Mouse (Mus musculus) urinary bladder, adult 2 months (tissue): ENCODE data around the gene Rbp3. TPM values are rescaled to one million over a fixed set of nuclear protein-coding genes. Genes with fewer than 3 reads are reported as not detected.

Experiments used
- DNase-seq: peaks from one replicate; pipeline ENCODE4 v3.0.0; 2022; ENCODE audit warnings: low spot score
- polyA plus RNA-seq: library from polyadenylated mRNA; depleted of rRNA; stranded (reverse); fragments of >200 nt; gene quantifications from 2 replicates; pipeline ENCODE4 v1.2.3, GENCODE M21; 2012; rRNA removed

The Rbp3 gene
- not detected in 2 replicates for polyA plus RNA-seq

- no peak for DNase-seq
Measured at GRCm38 (mm10) chr14:33953761-33954160, at the start of gene Rbp3. Gene Rbp3, plus strand, starts transcription at chr14:33954003.

GRCm38 (mm10) chr14:33904851-33905250 lies 49.0 kb upstream of the Rbp3 start:
- DNase-seq: no peak

GRCm38 (mm10) chr14:33913727-33914126 lies 40.1 kb upstream of the Rbp3 start:
- no peak for DNase-seq

- no peak for DNase-seq
Measured at GRCm38 (mm10) chr14:33914206-33914605, 39.6 kb upstream of the Rbp3 start.

- no peak for DNase-seq
Measured at GRCm38 (mm10) chr14:33920727-33921559, 32.9 kb upstream of the Rbp3 start.

GRCm38 (mm10) chr14:33922771-33923167 lies 31.0 kb upstream of the Rbp3 start:
- no peak for DNase-seq

- DNase-seq: no peak
Measured at GRCm38 (mm10) chr14:33923168-33924070, 30.4 kb upstream of the Rbp3 start, which contains the start of gene Gdf10. Gene Gdf10, plus strand, starts transcription at chr14:33923587.

GRCm38 (mm10) chr14:33931853-33932252 lies 21.9 kb upstream of the Rbp3 start:
- no peak for DNase-seq

GRCm38 (mm10) chr14:33932935-33933703 lies 20.7 kb upstream of the Rbp3 start:
- DNase-seq: no peak

- no peak for DNase-seq
Measured at GRCm38 (mm10) chr14:33933778-33934317, 20.0 kb upstream of the Rbp3 start.

- DNase-seq: no peak
Measured at GRCm38 (mm10) chr14:33939117-33939516, 14.7 kb upstream of the Rbp3 start.

GRCm38 (mm10) chr14:33940739-33941138 lies 13.1 kb upstream of the Rbp3 start, which contains the start of gene Gdf2:
Gene Gdf2, plus strand, starts transcription at chr14:33941039.
- DNase-seq: no peak

GRCm38 (mm10) chr14:33942222-33942621 lies 11.6 kb upstream of the Rbp3 start:
- no peak for DNase-seq

- no peak for DNase-seq
Measured at GRCm38 (mm10) chr14:33946125-33946524, 7.7 kb upstream of the Rbp3 start.

- no peak for DNase-seq
Measured at GRCm38 (mm10) chr14:33952233-33952981, 1.4 kb upstream of the Rbp3 start.

GRCm38 (mm10) chr14:33956055-33956454 lies 2.3 kb downstream of the Rbp3 start:
- DNase-seq: no peak

GRCm38 (mm10) chr14:33958186-33958585 lies 4.4 kb downstream of the Rbp3 start:
- DNase-seq: no peak

GRCm38 (mm10) chr14:33958841-33959240 lies 5.0 kb downstream of the Rbp3 start:
- DNase-seq: no peak

- DNase-seq: no peak
Measured at GRCm38 (mm10) chr14:33959341-33959740, 5.5 kb downstream of the Rbp3 start.

GRCm38 (mm10) chr14:33965675-33966074 lies 11.9 kb downstream of the Rbp3 start:
- no peak for DNase-seq

GRCm38 (mm10) chr14:33972679-33973078 lies 18.9 kb downstream of the Rbp3 start:
- no peak for DNase-seq
